Mouse (Mus musculus): ENCODE measurements around the gene Gm10354. TPM values are rescaled to one million over a fixed set of nuclear protein-coding genes. Genes with fewer than 3 reads are reported as not detected.
A peak's percentile ranks its signal among the peaks of the same experiment; 100 is the strongest.
"Not testable (repeated sequence)": the region's sequence is repeated elsewhere in the genome, so short reads cannot be mapped to it uniquely, and the experiment has no call there.

Gene Gm10354
- not detected in 2 replicates for polyA plus RNA-seq (2012; rRNA removed)

DNA sequence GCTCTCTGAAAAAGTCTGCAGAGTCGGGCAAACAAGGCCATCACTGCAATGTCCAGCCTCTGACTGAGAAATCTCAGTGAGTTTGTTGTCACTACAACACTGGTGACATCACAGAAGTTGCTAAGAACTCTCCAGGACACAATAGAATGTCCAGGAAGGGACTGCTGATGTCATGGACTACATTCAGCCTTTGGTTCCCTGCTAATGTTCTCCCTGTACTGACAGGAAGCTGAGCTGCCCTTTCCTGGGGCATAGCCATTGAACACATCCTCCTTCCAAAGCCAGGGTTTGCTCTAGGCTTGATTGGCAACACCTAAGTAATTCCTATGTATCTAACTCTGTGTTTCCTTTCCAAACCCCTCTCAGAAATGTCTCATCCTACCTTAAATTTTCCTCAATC lies at the start of gene Gm10354:
Gm10354 (minus strand) TSS at position 101 of the 400 bp plus-strand sequence.
- H3K27me3 ChIP-seq (replicated peaks; ENCODE audit: control insufficient read depth, insufficient read depth, low read length); H3K27ac ChIP-seq (ENCODE audit: insufficient read depth, low read depth, low read length); H3K4me1 ChIP-seq (ENCODE audit: control insufficient read depth, insufficient read depth, low read length); DNase-seq; H3K4me3 ChIP-seq (ENCODE audit: insufficient read depth, low read depth, low read length); H3K36me3 ChIP-seq (ENCODE audit: control insufficient read depth, insufficient read depth, low read length): not testable (repeated sequence)
- 31% methylated on average over 1 of the region's 1 CpGs for WGBS

DNA sequence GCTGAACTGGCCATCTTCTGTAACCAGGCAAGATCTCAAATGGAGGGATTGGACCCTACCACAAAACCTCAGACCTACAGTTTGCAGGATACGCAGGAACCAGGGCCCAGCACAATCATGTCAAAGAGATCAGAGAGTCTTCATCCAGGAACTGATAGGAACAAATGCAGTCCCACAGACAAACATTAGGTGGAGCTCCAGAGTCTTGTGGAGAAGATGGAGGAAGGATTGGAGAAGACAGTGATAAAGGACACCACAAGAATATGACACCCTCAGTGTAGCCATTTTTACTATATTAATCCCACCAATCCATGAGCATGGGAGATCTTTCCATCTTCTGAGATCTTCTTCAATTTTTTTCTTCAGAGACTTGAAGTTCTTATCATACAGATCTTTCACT lies 45.6 kb upstream of the Gm10354 start:
- WGBS: 79% methylated on average over 1 of the region's 1 CpGs
- H3K4me3 ChIP-seq (ENCODE audit: insufficient read depth, low read depth, low read length); DNase-seq; H3K4me1 ChIP-seq (ENCODE audit: control insufficient read depth, insufficient read depth, low read length); H3K27ac ChIP-seq (ENCODE audit: insufficient read depth, low read depth, low read length); H3K27me3 ChIP-seq (replicated peaks; ENCODE audit: control insufficient read depth, insufficient read depth, low read length); H3K36me3 ChIP-seq (ENCODE audit: control insufficient read depth, insufficient read depth, low read length): not testable (repeated sequence)

- not testable (repeated sequence) for H3K4me1 ChIP-seq (ENCODE audit: control insufficient read depth, insufficient read depth, low read length); H3K27ac ChIP-seq (ENCODE audit: insufficient read depth, low read depth, low read length); H3K27me3 ChIP-seq (replicated peaks; ENCODE audit: control insufficient read depth, insufficient read depth, low read length); H3K36me3 ChIP-seq (ENCODE audit: control insufficient read depth, insufficient read depth, low read length); H3K4me3 ChIP-seq (ENCODE audit: insufficient read depth, low read depth, low read length); DNase-seq
- WGBS: 70% methylated on average over 2 of the region's 2 CpGs
Observed at GRCm38 (mm10) chr5:15020067-15020466, 41.3 kb upstream of the Gm10354 start.

DNA sequence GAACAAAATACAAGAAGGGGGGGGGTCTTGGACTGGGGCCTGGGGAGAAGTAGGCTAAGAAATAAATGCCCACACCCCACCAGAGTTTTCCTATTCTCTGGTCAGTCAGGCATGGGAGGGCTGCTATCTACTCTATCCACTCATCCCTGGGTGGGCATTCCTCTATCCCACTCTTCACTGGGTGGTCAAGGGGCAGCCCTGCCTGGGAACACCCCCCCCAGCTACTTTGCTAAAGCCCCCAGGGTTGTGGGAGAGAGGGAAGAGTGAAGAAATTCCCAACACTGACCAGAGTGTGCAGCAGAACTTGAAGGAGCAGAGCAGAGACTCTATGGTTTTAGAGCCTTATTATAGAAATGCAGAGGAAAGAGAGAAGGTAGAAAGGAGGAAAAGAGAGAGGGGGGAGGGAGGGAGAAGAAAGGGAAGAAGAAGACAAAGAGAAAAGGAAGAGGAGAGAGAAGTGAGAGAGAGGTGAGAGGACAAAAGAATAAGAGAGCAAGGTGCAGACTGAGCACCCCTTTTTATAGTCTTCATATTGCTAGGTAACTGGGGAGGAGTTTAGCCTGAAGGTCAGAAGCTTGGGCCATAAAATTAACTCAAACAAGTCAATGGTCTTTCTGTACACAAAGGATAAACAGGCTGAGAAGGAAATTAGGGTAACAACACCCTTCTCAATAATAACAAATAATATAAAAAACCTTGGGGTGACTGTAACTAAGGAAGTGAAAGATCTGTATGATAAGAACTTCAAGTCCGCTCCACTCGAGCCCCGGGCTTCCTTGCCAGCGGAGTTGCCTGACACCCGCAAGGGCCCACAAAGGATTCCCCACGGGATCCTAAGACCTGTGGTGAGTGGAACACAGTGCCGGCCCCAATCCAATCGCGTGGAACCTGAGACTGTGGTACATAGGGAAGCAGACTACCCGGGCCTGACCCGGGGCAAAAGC lies 32.2 kb upstream of the Gm10354 start:
- not testable (repeated sequence) for H3K27ac ChIP-seq (ENCODE audit: insufficient read depth, low read depth, low read length); DNase-seq; H3K4me3 ChIP-seq (ENCODE audit: insufficient read depth, low read depth, low read length); H3K4me1 ChIP-seq (ENCODE audit: control insufficient read depth, insufficient read depth, low read length); H3K36me3 ChIP-seq (ENCODE audit: control insufficient read depth, insufficient read depth, low read length); H3K27me3 ChIP-seq (replicated peaks; ENCODE audit: control insufficient read depth, insufficient read depth, low read length)
- 89% methylated on average over 11 of the region's 11 CpGs for WGBS

- WGBS: 55% methylated on average over 3 of the region's 3 CpGs
- DNase-seq; H3K36me3 ChIP-seq (ENCODE audit: control insufficient read depth, insufficient read depth, low read length); H3K4me1 ChIP-seq (ENCODE audit: control insufficient read depth, insufficient read depth, low read length); H3K4me3 ChIP-seq (ENCODE audit: insufficient read depth, low read depth, low read length); H3K27ac ChIP-seq (ENCODE audit: insufficient read depth, low read depth, low read length); H3K27me3 ChIP-seq (replicated peaks; ENCODE audit: control insufficient read depth, insufficient read depth, low read length): not testable (repeated sequence)
Observed at GRCm38 (mm10) chr5:15006907-15007306, 28.2 kb upstream of the Gm10354 start.

GRCm38 (mm10) chr5:15006288-15006687 lies 27.6 kb upstream of the Gm10354 start:
- not testable (repeated sequence) for H3K27me3 ChIP-seq (replicated peaks; ENCODE audit: control insufficient read depth, insufficient read depth, low read length); DNase-seq; H3K4me1 ChIP-seq (ENCODE audit: control insufficient read depth, insufficient read depth, low read length); H3K4me3 ChIP-seq (ENCODE audit: insufficient read depth, low read depth, low read length); H3K36me3 ChIP-seq (ENCODE audit: control insufficient read depth, insufficient read depth, low read length); H3K27ac ChIP-seq (ENCODE audit: insufficient read depth, low read depth, low read length)
- WGBS: 66% methylated on average over 3 of the region's 3 CpGs

GRCm38 (mm10) chr5:15005584-15005983 lies 26.8 kb upstream of the Gm10354 start:
- H3K4me1 ChIP-seq (ENCODE audit: control insufficient read depth, insufficient read depth, low read length); DNase-seq; H3K27me3 ChIP-seq (replicated peaks; ENCODE audit: control insufficient read depth, insufficient read depth, low read length); H3K36me3 ChIP-seq (ENCODE audit: control insufficient read depth, insufficient read depth, low read length); H3K4me3 ChIP-seq (ENCODE audit: insufficient read depth, low read depth, low read length); H3K27ac ChIP-seq (ENCODE audit: insufficient read depth, low read depth, low read length): not testable (repeated sequence)
- WGBS: 52% methylated on average over 3 of the region's 4 CpGs

DNA sequence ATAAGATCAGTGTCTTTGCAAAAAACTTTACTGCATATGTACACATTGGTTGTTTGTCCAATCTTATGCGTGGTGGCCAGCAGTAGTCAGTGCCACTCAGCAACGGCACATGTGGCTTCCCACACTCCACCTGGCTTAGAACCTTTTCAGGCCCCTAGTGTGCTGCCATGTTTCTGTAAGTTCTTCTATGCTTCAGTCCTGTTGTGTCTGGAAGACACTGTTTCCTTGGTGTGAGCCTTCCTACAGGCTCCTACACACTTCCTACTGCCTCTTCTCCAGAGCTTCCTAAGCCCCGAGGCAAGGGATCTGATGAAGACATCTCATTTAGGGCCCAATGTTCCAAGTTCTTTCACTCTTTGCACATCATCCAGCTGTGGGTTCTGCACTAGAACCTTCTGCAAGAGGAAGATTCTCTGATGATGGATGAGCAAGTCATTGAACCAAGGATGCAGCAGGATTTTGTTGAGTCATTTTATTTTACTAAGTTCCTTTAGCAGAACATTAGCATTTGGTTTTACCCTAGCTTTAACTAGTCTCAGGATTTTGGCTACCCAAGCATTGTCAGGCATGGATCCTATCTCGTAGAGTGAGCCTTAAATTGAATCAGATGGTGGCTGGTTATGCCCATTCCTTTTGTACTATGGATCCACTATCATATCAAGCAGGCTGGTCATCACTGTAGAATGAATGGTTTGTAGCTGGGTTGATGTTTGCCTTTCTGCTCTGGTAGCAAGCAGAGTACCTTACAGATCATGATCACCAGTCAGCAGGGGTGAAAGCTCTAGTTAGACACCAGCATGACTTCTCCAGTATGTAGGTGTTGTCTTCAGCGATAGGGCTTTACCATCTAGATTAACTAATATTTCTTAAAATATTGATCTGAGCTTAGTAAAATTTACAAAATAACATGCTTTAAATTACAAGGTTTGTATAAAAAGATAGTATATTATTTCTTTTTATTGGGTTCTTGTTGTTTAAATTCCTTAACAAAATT lies 26.1 kb upstream of the Gm10354 start:
- H3K36me3 ChIP-seq (ENCODE audit: control insufficient read depth, insufficient read depth, low read length): not testable (repeated sequence)

GRCm38 (mm10) chr5:14998077-14998476 lies 19.3 kb upstream of the Gm10354 start:
- not testable (repeated sequence) for H3K27ac ChIP-seq (ENCODE audit: insufficient read depth, low read depth, low read length); DNase-seq; H3K4me3 ChIP-seq (ENCODE audit: insufficient read depth, low read depth, low read length); H3K27me3 ChIP-seq (replicated peaks; ENCODE audit: control insufficient read depth, insufficient read depth, low read length); H3K36me3 ChIP-seq (ENCODE audit: control insufficient read depth, insufficient read depth, low read length); H3K4me1 ChIP-seq (ENCODE audit: control insufficient read depth, insufficient read depth, low read length)
- 71% methylated on average over 9 of the region's 9 CpGs for WGBS

More for the DNA sequence above, 26.1 kb upstream of the Gm10354 start:
- not testable (repeated sequence) for H3K27ac ChIP-seq (ENCODE audit: insufficient read depth, low read depth, low read length); H3K4me3 ChIP-seq (ENCODE audit: insufficient read depth, low read depth, low read length); H3K27me3 ChIP-seq (replicated peaks; ENCODE audit: control insufficient read depth, insufficient read depth, low read length); DNase-seq; H3K4me1 ChIP-seq (ENCODE audit: control insufficient read depth, insufficient read depth, low read length)
- 75% methylated on average over 5 of the region's 5 CpGs for WGBS

DNA sequence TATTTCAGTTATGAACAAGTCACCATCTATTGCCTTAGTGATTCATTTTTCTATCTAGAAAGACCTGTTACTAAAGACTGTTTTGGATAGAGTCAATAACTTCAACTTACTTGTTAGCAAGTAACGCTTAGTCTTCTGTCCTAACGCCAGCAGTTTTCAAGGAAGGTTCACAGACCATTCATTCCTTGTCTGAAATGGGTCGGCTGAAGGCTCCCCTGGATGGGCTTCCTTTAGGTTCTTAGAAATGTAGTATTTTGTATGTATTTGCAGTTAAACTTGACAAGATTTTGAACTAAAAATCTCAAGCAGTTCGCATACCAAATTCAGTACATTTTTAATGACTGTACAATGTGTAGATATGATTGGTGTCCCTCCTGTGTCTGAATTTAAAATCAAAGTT lies 18.8 kb upstream of the Gm10354 start:
- peak; percentile 75 for DNase-seq
- not testable (repeated sequence) for H3K4me3 ChIP-seq (ENCODE audit: insufficient read depth, low read depth, low read length); H3K4me1 ChIP-seq (ENCODE audit: control insufficient read depth, insufficient read depth, low read length); H3K36me3 ChIP-seq (ENCODE audit: control insufficient read depth, insufficient read depth, low read length); H3K27me3 ChIP-seq (replicated peaks; ENCODE audit: control insufficient read depth, insufficient read depth, low read length); H3K27ac ChIP-seq (ENCODE audit: insufficient read depth, low read depth, low read length)
- WGBS: 84% methylated on average over 4 of the region's 4 CpGs
